Mouse (Mus musculus) heart, adult 2 months (tissue): ENCODE data around the gene Bend7.

Experiments used
- CTCF ChIP-seq: fragments of 200-600 bp; IDR thresholded peaks from 2 replicates; pipeline ENCODE4 v1.8.1; 2022; ENCODE audit warnings: antibody characterized with exemption, mild to moderate bottlenecking, moderate library complexity
- EP300 ChIP-seq: fragments of 200-500 bp; IDR thresholded peaks from 2 replicates; pipeline ENCODE4 v1.6.1; 2011; ENCODE audit warnings: low read depth, low read length, control low read depth; ENCODE audit not compliant: insufficient read depth
- POLR2A ChIP-seq: fragments of 200-500 bp; IDR thresholded peaks from 2 replicates; pipeline ENCODE4 v1.6.1; 2011; ENCODE audit warnings: mild to moderate bottlenecking, low read depth, low read length, control low read depth; ENCODE audit not compliant: insufficient read depth

DNA sequence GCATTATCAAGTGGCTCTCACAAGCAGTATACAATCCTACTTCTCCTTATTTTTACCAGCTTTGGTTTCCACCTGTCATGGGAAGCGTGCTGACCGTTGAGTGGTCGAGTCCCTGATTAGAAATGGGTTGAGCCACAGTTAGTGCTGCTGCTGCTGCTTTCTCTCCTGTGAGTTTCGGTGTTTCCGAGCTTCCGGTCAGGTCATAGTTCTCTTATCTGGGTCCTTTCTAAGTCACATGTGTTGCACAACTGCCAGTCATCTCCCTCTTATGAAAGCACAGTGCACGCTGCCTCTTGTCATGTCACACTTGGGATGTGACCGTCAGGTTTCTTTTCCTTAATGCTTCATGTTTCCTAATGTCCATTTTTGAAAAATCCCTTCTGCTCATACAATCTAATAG, 59.7 kb downstream of the Bend7 start:
- no peak for TF ChIP-seq CTCF
- TF ChIP-seq EP300 = no peak
- TF ChIP-seq POLR2A = no peak
